Mouse (Mus musculus): ENCODE measurements around the gene Ncor2.

Ncor2 gene

DNA sequence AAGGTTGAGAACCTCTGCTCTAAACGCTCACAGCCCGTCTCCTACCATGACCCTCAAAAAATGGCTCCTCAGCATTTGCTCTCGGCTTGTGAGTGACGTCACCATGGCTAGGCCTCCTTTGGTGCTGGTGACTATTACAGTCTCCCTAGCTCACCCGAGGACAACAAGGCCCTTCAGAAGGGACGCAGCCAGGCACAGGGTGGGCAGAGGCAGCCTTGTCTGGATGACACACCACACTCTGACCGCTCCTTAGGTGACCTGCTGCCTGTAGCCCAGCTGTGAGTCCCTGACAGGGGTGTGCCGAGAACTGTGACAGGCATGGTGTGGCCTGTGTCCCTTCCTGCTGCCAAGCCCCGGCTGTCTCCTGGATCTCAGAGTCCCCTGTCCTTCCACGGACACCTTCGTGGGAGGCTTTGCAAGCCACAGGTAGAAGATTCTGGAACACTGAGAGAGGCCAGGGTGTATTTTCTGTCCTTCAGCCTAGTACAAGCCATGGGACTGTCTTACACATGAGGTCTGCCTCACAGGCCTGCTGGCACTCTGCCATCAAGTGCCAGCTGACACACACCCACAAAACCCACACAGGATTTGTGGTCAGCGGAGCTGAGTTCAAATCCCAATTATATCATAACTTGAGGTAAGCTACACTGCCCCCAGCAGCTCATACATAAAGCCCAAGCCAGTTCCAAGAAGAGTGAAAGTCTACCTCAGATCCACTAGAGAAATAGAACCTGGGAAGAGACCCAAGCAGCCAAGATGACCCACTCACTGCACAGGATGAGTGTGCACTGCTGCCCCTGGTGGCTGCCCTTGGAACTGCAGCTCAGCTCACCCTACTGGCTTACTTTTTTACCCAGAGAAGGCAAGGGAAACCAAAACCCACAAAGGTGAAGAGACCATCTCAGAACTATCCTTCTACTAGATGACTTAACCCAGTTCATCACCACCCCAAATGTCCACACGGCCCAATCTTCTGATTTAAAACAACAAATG is 112.2 kb downstream of the Ncor2 start:
- DNase-seq (ENCODE audit: low spot score), result peak; percentile 82

DNA sequence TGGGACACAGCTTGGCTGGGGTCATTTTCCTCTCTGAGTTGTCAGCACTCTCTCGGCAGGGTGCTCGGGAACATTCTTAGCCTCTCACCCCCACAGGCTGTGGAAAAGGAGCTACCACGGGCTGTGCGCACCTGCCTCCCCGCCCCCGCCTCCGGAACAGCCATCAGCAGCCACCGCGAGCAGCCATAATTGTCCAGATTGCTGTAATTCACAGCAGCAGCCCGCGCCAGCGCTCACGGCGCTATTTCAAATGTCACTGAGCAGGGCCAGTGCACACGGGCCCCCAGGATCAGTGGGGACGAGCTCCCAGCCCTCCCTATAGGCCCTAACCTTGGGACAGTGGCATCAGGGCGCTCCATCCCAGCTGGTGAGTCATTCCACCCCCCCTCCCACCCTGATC is 116.0 kb downstream of the Ncor2 start:
- no peak for DNase-seq (ENCODE audit: low spot score)

DNA sequence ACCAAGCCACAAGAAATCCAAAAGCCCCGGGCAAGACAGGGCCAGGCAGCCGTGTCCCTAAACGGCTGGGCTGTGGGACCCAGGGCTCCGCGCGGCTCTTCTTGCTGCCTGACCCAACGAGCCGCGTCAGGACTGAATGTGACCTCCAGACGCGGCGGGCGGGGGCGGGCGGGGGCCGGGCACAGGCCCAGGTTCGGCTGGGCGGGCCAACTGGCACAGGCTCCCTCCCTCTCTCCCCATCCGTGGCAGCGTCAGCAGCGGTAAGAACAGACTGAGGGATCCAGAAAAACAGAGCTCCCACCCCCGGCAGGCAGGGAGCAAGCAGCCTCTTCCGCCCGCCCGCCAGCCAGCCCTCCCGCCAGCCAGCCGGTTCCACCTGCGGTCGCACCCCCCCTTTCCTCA is 120.8 kb downstream of the Ncor2 start:
- DNase-seq (ENCODE audit: low spot score), result peak; percentile 43

DNA sequence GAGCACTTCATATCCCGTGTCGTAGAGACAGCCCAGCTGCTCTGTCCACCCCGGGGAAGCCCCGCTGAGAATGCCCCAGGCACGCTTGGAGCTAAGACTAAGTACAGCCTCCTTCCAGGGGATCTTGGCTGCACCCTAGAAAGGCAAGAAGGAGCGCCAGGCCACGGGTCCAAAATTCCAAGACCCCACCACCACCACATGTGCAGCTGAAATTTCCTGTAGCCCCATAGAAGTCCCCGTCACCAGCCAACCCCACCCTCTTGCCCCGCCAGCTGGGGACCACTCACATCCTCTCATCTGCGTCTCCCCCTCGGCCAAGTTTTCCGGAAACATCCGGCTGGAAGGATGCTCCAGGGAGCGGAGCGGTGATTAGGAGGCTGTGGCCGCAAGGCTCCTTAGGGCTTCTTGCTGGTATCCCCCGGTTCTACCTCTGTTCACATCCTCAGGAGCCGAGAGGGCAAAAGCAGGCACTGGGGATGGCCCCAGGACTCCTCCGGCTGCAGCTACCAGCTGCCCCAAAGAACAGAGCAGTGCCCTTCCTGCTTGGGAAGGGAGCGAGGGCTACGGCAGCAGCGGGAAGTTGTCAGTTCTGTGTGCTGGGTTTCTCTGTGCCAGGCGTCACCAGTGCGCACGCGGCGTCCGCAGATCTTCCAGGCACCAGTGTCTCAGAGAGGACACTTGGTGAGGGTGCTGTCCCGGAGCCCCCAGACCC is 121.3 kb downstream of the Ncor2 start:
- no peak for DNase-seq (ENCODE audit: low spot score)

DNA sequence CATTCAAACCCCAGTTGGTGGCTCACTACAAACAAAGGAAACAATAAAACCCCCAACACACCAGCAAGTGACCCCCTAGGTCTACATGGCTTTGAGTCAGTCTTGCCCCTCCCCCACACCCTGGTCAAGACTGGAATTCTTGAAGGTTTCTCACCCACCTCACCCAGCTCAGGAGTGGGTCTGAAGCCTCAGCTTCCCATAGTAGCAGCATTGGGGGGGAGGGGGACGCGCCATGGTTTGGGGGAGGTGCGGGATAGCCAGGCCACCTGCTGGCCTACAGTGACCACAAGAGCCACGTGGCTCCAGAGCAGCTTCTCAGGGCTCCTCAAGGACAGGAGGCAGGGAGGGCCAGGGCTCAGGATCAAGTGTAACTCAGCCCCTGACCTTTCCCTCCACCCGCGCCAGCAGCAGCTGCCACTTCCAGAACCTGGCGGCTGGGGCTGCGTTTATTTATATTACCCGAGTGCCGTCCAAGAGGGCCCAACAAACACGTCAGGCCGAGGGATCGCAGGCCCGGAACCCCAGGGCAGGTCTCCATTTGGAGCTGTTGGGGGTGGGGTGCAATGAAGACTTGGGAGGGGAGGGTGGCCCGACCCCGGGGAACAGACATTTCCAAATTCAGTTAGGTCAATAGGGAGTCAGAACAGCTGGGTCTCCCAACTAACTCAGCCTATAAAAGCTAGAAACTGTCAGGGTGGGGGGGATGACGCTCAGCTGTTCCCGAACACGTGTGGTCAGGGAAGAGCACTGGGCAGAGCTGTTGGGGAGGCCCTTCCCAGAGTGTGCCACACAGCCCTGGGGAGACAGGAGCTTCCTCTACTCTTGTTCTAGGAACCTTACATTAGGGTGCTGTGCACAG is 122.1 kb downstream of the Ncor2 start:
- DNase-seq (ENCODE audit: low spot score), result peak; percentile 31

- no peak for DNase-seq (ENCODE audit: low spot score)
Measured at GRCm38 (mm10) chr5:125056331-125056695, 122.7 kb downstream of the Ncor2 start.

DNA sequence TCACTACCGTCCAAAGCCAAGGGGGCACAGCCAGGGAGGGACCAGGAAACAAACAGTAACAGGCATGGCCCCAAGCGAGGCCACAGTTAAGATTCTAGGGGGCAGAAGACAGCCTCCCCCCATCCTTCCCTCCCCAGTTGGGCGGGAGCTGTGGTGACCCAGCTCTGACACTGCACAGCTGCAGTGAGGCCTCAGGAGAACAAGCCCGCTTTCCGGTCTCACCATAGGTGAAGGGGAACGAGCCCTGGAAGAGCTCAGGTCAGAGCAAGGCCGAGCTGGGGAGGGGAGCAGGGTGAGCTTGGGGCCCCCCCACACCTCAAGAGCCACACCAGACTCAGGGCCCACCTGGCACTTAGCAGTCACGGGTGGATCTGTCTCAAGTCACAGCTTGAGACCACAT is 123.1 kb downstream of the Ncor2 start:
- DNase-seq (ENCODE audit: low spot score), result no peak

- no peak for DNase-seq (ENCODE audit: low spot score)
Measured at GRCm38 (mm10) chr5:125053661-125054060, 125.4 kb downstream of the Ncor2 start.

DNA sequence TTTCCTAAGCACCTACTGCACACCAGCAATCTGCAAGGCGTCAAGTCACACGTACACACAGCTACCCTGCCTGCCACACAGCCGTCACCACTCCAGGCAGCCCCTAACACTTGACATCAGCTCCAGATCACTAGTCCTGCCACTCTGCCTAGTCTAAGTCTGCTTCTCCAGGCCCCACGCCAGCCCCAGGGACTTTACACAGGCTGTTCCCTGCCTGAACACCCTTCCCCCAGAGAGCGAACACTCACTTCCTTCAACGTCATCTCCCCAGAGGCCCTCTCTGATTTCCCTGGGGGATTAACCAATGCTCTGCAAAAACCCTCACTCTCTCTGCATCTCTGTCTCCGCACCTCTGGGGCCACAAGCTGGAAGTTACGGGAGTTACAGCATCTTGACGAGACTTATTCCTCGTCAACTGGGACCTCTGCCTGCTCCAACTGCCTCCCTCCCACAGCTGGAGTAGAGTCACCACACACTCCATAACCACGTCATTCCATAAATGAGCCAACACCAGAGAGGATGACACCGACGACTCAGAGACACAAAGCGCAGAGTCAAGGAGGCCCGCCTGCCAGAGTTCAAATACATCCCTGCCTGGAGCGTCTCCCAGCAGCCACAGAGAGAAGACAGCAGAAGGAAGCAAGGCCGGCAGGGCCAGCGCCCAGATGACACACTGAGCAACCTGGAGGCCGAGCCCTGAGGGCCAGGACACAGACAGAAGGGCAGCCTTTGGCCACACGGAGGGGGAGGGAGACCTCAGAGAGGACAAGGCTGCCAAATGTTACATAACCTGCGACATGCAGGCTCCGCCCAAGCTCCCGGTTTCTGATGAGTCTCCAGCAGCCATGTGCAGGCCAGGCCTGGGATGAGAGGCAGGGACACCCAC is 126.2 kb downstream of the Ncor2 start:
- peak; percentile 49 for DNase-seq (ENCODE audit: low spot score)

- DNase-seq (ENCODE audit: low spot score), result no peak
Measured at GRCm38 (mm10) chr5:125052237-125052602, 126.8 kb downstream of the Ncor2 start.

DNA sequence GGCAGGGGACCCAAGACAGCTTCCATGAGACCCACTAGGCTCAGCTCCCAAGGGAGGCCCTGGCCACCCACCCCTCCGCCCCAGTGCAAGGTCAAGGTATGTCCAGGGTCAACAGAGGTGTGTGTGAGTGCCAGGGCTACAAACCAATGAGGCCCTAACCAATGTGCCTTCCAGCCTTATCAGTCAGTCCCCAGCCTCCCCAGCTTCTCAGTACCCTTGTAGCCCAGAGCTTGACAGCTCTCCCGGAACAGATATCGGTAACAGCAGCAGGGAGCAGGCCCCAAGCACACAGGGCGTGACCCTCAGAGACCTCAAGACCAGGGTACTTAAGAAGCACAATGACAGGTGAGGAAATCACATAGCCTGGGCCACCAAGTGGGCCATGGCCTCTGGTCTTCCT is 129.5 kb downstream of the Ncor2 start:
- no peak for DNase-seq (ENCODE audit: low spot score)

- DNase-seq (ENCODE audit: low spot score), result no peak
Measured at GRCm38 (mm10) chr5:125046436-125046835, 132.6 kb downstream of the Ncor2 start.

DNA sequence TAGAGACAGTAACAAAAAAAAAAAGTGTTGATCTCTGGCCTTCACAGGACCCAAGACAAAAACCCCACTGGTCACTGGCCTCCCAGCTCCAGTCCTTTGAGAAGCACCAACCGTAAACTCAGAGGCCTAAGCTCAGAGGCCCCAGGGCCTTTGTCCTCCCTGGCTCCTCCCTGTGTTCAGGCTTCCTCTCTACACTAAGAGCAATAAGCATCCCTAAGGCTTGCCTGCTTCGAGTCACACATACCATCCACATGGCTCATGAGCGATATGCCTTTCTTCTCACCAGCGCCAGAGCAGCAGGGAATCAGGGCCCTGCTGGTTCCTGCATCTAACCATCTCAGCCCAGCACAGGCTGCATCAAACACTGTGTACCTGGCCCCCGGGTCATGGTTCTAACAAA is 133.8 kb downstream of the Ncor2 start:
- DNase-seq (ENCODE audit: low spot score), result no peak

- no peak for DNase-seq (ENCODE audit: low spot score)
Measured at GRCm38 (mm10) chr5:125043448-125043847, 135.6 kb downstream of the Ncor2 start.

DNA sequence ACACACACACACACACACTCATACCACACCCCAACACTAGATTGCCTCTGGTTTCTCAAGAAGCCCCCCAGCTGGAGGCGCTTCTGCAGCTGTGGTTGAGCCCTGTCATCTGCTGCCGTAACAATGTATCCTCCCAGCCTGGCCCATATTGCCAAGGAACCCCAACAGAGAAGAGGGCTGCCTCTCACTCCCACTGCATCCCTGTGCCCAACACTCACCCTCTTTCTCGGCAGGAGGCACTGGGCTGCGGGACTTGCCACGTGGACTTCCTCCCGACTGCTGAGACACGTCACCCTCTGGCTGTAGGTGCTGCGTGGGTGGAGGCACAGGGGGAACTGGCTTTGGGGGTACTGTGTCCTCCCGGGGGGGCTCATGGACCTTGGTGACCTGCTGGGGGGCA is 137.4 kb downstream of the Ncor2 start:
- no peak for DNase-seq (ENCODE audit: low spot score)

DNA sequence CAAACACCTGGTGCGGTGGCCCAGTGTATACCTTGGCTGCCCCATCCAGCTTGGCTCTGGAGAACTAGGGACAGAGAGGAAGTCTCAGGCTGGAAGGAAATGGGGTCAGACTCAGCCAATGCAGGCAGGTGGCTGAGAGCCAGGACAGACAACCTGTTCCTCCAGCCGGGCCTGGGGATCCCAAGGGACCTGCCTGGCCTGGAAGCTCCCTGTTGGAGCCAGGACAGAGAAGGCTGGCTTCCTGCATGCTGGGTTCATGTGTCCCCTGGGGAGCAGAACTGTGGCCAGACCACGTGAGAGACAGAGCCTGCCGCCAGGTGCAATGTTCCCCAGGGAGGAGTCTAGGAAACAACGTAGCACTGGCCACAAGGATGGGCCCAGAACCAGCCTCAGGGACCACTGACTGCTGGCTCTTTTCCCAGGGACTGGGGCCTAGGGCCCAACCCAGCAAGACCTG is 138.9 kb downstream of the Ncor2 start:
- peak; percentile 20 for DNase-seq (ENCODE audit: low spot score)

- no peak for DNase-seq (ENCODE audit: low spot score)
Measured at GRCm38 (mm10) chr5:125039377-125040027, 139.5 kb downstream of the Ncor2 start.

- DNase-seq (ENCODE audit: low spot score), result no peak
Measured at GRCm38 (mm10) chr5:125036483-125036882, 142.5 kb downstream of the Ncor2 start.

DNA sequence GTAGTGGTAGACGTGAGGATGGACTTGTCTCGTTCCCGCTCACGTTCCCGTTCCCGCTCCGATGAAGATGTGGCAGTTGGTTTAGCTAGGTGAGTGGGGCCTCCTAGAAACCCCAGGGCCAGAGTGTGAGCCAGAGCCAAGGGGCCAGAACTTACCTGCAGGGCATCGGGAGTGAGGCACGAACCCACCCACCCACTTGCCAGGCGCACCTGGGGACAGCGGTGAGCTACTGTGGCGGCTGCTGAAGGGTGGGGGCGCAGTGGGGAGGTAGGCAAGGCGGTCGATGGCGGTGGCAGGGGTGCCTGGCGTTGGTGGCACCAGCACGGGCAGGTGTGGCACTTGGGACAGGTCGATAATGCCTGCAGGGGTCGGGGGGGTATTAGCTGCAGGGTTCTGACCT is 150.1 kb downstream of the Ncor2 start:
- DNase-seq (ENCODE audit: low spot score), result no peak

DNA sequence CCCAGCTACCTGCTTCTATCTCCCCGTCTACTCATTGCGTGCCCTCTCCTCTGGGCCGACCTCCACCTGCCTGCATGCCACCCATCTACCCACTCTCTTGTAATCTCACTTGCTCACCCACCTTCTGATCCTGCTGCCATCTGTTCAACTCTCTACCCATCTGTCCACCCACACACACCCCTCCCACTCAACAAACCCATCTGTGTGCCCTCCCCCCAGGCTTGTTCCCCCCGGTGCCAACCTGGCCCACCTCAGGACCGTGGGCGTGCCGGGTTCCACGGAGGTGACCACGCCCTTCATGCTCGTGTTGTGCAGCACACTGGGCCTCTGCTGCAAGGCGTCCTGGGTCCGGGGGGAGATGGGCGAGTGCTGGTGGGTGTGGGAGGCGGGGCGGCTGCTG is 150.6 kb downstream of the Ncor2 start:
- DNase-seq (ENCODE audit: low spot score), result no peak

- no peak for DNase-seq (ENCODE audit: low spot score)
Measured at GRCm38 (mm10) chr5:125024002-125024401, 155.0 kb downstream of the Ncor2 start.
